29 mouse cellular contexts compared by ENCODE assay signal in genomic region chr9:123339651-123340144, GRCm38 (mm10). TPM values are rescaled to one million over a fixed set of nuclear protein-coding genes. Genes with fewer than 3 reads are reported as not detected.
DNase-seq lines count a peak whose midpoint lies in the region; ATAC-seq lines count a peak whose summit lies in the region.
"Had no signal": no experiment of that assay in that cellular context is flagged by ENCODE, and none has a peak within 500 bp of the region (broad histone marks: within the 10 kb centered on the region; RNA-seq: fewer than 3 reads in every experiment).

No protein-coding gene starts in this region.

- ATAC-seq in kidney, embryonic 16.5 days (ENCODE audit: low FRiP score, low TSS enrichment), result no peak
- ATAC-seq in midbrain, embryonic 11.5 days (ENCODE audit: low FRiP score), result no peak
- ATAC-seq: forebrain, postnatal 0 days; hindbrain, postnatal 0 days; intestine, embryonic 15.5 days; liver, embryonic 12.5 days; liver, postnatal 0 days; midbrain, embryonic 13.5 days had no signal

- no peaks in the 10 kb centered on the region; the same call in 1 of the 2 replicates for H3K4me1 ChIP-seq in kidney, embryonic 16.5 days (ENCODE audit: insufficient read depth, low read length)
- H3K4me1 ChIP-seq in midbrain, embryonic 11.5 days (ENCODE audit: control insufficient read depth, insufficient read depth, low read length), result no peaks in the 10 kb centered on the region
- H3K4me1 ChIP-seq: embryonic facial prominence, embryonic 10.5 days; intestine, embryonic 15.5 days; liver, embryonic 12.5 days; midbrain, embryonic 13.5 days had no signal

- intact Hi-C loops in gastrocnemius, postnatal 36 days (cut with DNase I), result no loop called here

- H3K36me3 ChIP-seq in kidney, embryonic 16.5 days (ENCODE audit: insufficient read depth, low read length), result no peaks in the 10 kb centered on the region
- H3K36me3 ChIP-seq in midbrain, embryonic 11.5 days (ENCODE audit: control insufficient read depth, insufficient read depth, low read length), result no peaks in the 10 kb centered on the region
- H3K36me3 ChIP-seq: embryonic facial prominence, embryonic 10.5 days; embryonic facial prominence, embryonic 15.5 days; forebrain, embryonic 12.5 days; G1E; heart, embryonic 15.5 days; hindbrain, embryonic 12.5 days; intestine, embryonic 15.5 days; liver, embryonic 12.5 days; midbrain, embryonic 13.5 days had no signal

- WGBS in kidney, embryonic 16.5 days, result 51% methylated on average over 3 of the region's 3 CpGs
- 80% methylated on average over 3 of the region's 3 CpGs for WGBS in midbrain, embryonic 11.5 days

- H3K9me3 ChIP-seq in kidney, embryonic 16.5 days (ENCODE audit: low read length), result no peaks in the 10 kb centered on the region
- no peaks in the 10 kb centered on the region for H3K9me3 ChIP-seq in midbrain, embryonic 11.5 days (ENCODE audit: control insufficient read depth, low read length)
- H3K9me3 ChIP-seq: embryonic facial prominence, embryonic 10.5 days; embryonic facial prominence, embryonic 15.5 days; forebrain, embryonic 12.5 days; G1E; heart, embryonic 15.5 days; hindbrain, embryonic 12.5 days; intestine, embryonic 15.5 days; liver, embryonic 12.5 days; megakaryocyte, embryonic 14.5 days; midbrain, embryonic 13.5 days had no signal

- no peaks in the 10 kb centered on the region for H3K27me3 ChIP-seq in kidney, embryonic 16.5 days (ENCODE audit: insufficient read depth, low read length)
- H3K27me3 ChIP-seq in midbrain, embryonic 11.5 days (ENCODE audit: control insufficient read depth, insufficient read depth, low read length), result no peaks in the 10 kb centered on the region
- H3K27me3 ChIP-seq: embryonic facial prominence, embryonic 15.5 days; forebrain, embryonic 12.5 days; heart, embryonic 15.5 days; hindbrain, embryonic 12.5 days; intestine, embryonic 15.5 days; liver, embryonic 12.5 days; midbrain, embryonic 13.5 days had no signal

- no peak overlapping the region for H3K4me2 ChIP-seq in kidney, embryonic 16.5 days (replicated peaks; ENCODE audit: low read depth, low read length)
- H3K4me2 ChIP-seq in midbrain, embryonic 11.5 days, result no peak overlapping the region
- H3K4me2 ChIP-seq: embryonic facial prominence, embryonic 15.5 days; forebrain, embryonic 12.5 days; heart, embryonic 15.5 days; hindbrain, embryonic 12.5 days; intestine, embryonic 15.5 days; liver, embryonic 12.5 days; midbrain, embryonic 13.5 days had no signal

- H3K4me3 ChIP-seq in kidney, embryonic 16.5 days (ENCODE audit: low read length), result no peak overlapping the region
- no peak overlapping the region for H3K4me3 ChIP-seq in midbrain, embryonic 11.5 days (ENCODE audit: low read depth, low read length)
- H3K4me3 ChIP-seq: embryonic facial prominence, embryonic 10.5 days; embryonic facial prominence, embryonic 15.5 days; forebrain, embryonic 12.5 days; heart, embryonic 15.5 days; hindbrain, embryonic 12.5 days; intestine, embryonic 15.5 days; liver, embryonic 12.5 days; midbrain, embryonic 13.5 days had no signal

- H3K9ac ChIP-seq in kidney, embryonic 16.5 days (replicated peaks; ENCODE audit: low read length), result no peak overlapping the region
- no peak overlapping the region for H3K9ac ChIP-seq in midbrain, embryonic 11.5 days (ENCODE audit: low read length)
- H3K9ac ChIP-seq: embryonic facial prominence, embryonic 15.5 days; forebrain, embryonic 12.5 days; forebrain, postnatal 0 days; heart, embryonic 15.5 days; hindbrain, embryonic 12.5 days; intestine, embryonic 15.5 days; liver, embryonic 12.5 days; liver, postnatal 0 days; midbrain, embryonic 13.5 days had no signal

- H3K27ac ChIP-seq in kidney, embryonic 16.5 days (ENCODE audit: low read length), result no peak overlapping the region
- no peak overlapping the region for H3K27ac ChIP-seq in midbrain, embryonic 11.5 days (ENCODE audit: low read depth, low read length)
- H3K27ac ChIP-seq: embryonic facial prominence, embryonic 10.5 days; embryonic facial prominence, embryonic 15.5 days; forebrain, embryonic 12.5 days; heart, embryonic 15.5 days; hindbrain, embryonic 12.5 days; hindbrain, postnatal 0 days; intestine, embryonic 15.5 days; liver, embryonic 12.5 days; midbrain, embryonic 13.5 days had no signal

- peak; percentile 72 for DNase-seq in kidney, adult 9 months
- DNase-seq in 3T3-L1 (ENCODE audit: low read depth, low spot score), result peak; percentile 43
- peak; percentile 12 for DNase-seq in NIH3T3 (ENCODE audit: low read depth)
- peak; percentile 30 to 40 for DNase-seq in kidney, postnatal 25 days
- DNase-seq in midbrain, embryonic 11.5 days (ENCODE audit: low spot score, missing footprints), result no peak
- no peak for DNase-seq in gastrocnemius, postnatal 36 days
- DNase-seq in embryo, embryonic 10 days (ENCODE audit: low spot score), result no peak
- DNase-seq: adrenal gland, postnatal 36 days; cerebellum, adult 18-20 months; cerebellum, postnatal 10 days; forebrain, postnatal 0 days; heart, postnatal 36 days; layer of hippocampus, postnatal 36 days; left cerebral cortex, postnatal 4 days; liver, postnatal 0 days; lung, postnatal 36 days; right cerebral cortex, postnatal 14 days had no signal

RNA-seq across cellular contexts. Expression of gene Lars2, which starts 27.0 kb away (rescaled TPM):
- 702 and 799 TPM in 2 replicates for polyA plus RNA-seq in kidney, embryonic 16.5 days (2015; fragmentation: Nextera tagmentation; extraction: Ambion mirVana)
- polyA plus RNA-seq in midbrain, embryonic 11.5 days (2014; fragmentation: Nextera tagmentation; extraction: Ambion mirVana), result 860 and 869 TPM in 2 replicates
- 10 to 100 TPM; 37.6 to 59.0 TPM for total RNA-seq in gastrocnemius, postnatal 36 days (2021)

Comparison
In these comparisons a context has a peak if more than half of its experiments do, and no peak if none do; other contexts are left out.
1. DNase-seq: peak in kidney, adult 9 months (single experiment), 3T3-L1 (single experiment), NIH3T3 (single experiment) and kidney, postnatal 25 days (2 of 2); none in midbrain, embryonic 11.5 days (single experiment), gastrocnemius, postnatal 36 days (0 of 2) and embryo, embryonic 10 days (single experiment).